Mouse (Mus musculus) neutrophil, adult 5-6 weeks (primary cell): Measurements from ENCODE around the gene Rinl. TPM values are rescaled to one million over a fixed set of nuclear protein-coding genes. Genes with fewer than 3 reads are reported as not detected.
A peak's percentile ranks its signal among the peaks of the same experiment; 100 is the strongest.

Experiments used
- ATAC-seq: fragments of 151-379, 151-347 bp; 2 replicates; pipeline ENCODE4 v1.8.0; 2017; ENCODE audit warnings: mild to moderate bottlenecking, moderate TSS enrichment; ENCODE audit not compliant: insufficient number of reproducible peaks, poor library complexity, low FRiP score, severe bottlenecking; ENCODE audit errors: extremely low read depth
- total RNA-seq: library from RNA; stranded (forward); fragments of 200-1000 nt; gene quantifications from 2 replicates; pipeline ENCODE4 v1.2.3, GENCODE M21; 2017

Gene Rinl
- total RNA-seq, 1 experiment from 2014 or later, result 95.7 TPM

DNA sequence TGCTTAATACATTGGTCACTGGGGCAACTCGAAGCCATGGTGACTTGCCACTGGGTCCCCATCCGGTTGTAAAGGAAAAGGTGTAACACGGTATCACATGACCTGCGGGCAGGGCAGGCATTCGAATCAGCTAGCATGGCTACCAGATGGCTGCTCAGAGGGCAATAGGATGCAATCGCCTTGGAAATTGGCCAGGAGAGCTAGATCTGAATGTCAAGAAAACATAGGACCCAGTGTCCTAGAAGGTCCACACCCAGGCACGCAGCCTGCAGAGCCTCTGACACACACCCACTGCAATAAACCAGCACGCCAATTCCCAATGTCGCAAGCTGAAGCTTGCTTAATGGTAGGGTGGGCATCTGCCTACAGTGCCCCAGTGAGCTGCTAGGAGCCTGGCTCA lies 49.6 kb downstream of the Rinl start:
- 0 out of 2 replicates have a peak, but pooled peaks have one; percentile 35 for ATAC-seq

DNA sequence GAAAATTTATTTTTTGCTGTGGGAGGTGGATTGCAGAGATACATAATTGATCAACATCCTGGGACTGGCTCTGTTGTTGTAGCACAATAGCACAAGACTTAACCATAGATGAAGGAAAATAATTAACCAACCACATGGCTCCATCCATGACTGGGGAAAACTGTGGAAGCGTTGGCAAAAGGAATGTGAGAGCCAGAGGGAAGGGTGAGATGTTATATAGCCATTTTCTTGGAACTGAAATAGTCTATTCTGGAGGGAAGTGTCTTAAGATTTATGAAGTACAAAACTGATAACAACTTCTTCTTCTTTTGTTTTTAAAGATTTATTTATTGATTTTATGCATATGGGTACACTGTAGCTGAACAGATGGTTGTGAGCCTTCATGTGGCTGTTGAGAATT lies 58.5 kb downstream of the Rinl start:
- ATAC-seq, result no peak

Other genes with a start within 250 kb of the Rinl start
- not detected in 2 replicates for gene Sycn, start 248.1 kb upstream of the Rinl start, total RNA-seq
- 0.49 and 0.70 TPM in 2 replicates for gene Nccrp1, start 241.7 kb upstream of the Rinl start, total RNA-seq
- gene Samd4b, start 190.8 kb upstream of the Rinl start, total RNA-seq, result 15.2 and 16.8 TPM in 2 replicates
- gene Pak4, start 190.8 kb upstream of the Rinl start, total RNA-seq, result 6.6 and 8.8 TPM in 2 replicates
- not detected in 2 replicates for gene Acp7, start 157.6 kb upstream of the Rinl start, total RNA-seq
- not detected in 2 replicates for gene Fbxo27, start 96.1 kb upstream of the Rinl start, total RNA-seq
- gene Fbxo17, start 72.2 kb upstream of the Rinl start, total RNA-seq, result 0.61 and 0.81 TPM in 2 replicates
- gene Mrps12, start 47.1 kb upstream of the Rinl start, total RNA-seq, result 18.0 and 19.4 TPM in 2 replicates
- gene Sars2, start 47.0 kb upstream of the Rinl start, total RNA-seq, result 5.9 and 6.1 TPM in 2 replicates
- not detected in 2 replicates for gene Ccer2, start 32.8 kb upstream of the Rinl start, total RNA-seq
- 39.3 and 45.8 TPM in 2 replicates for gene Sirt2, start 22.2 kb upstream of the Rinl start, total RNA-seq
- gene Nfkbib, start 21.5 kb upstream of the Rinl start, total RNA-seq, result 23.5 and 24.3 TPM in 2 replicates
- gene Hnrnpl, start 19.6 kb downstream of the Rinl start, total RNA-seq, result 300 and 326 TPM in 2 replicates
- 43.8 and 45.0 TPM in 2 replicates for gene Ech1, start 36.2 kb downstream of the Rinl start, total RNA-seq
- gene Lgals4, start 44.9 kb downstream of the Rinl start, total RNA-seq, result 25.1 and 34.3 TPM in 2 replicates
- gene Lgals7, start 74.9 kb downstream of the Rinl start, total RNA-seq, result not detected in 2 replicates
- gene Capn12, start 92.5 kb downstream of the Rinl start, total RNA-seq, result 0.25 TPM in 1 of 2 replicates, not detected in the other
- gene Actn4, start 173.4 kb downstream of the Rinl start, total RNA-seq, result 29.7 and 36.4 TPM in 2 replicates
- gene Eif3k, start 192.9 kb downstream of the Rinl start, total RNA-seq, result 191 and 195 TPM in 2 replicates
- 132 and 154 TPM in 2 replicates for gene Map4k1, start 193.1 kb downstream of the Rinl start, total RNA-seq